Mouse (Mus musculus) c-Kit-positive CD71-positive TER-119-negative erythroid progenitor cells, embryonic 14.5 days (primary cell): ENCODE measurements around the gene Slc26a6.

Source experiments
- DNase-seq: peaks from one replicate; pipeline ENCODE4 v3.0.0-alpha.2; 2013; ENCODE audit warnings: low read depth

The Slc26a6 gene

DNA sequence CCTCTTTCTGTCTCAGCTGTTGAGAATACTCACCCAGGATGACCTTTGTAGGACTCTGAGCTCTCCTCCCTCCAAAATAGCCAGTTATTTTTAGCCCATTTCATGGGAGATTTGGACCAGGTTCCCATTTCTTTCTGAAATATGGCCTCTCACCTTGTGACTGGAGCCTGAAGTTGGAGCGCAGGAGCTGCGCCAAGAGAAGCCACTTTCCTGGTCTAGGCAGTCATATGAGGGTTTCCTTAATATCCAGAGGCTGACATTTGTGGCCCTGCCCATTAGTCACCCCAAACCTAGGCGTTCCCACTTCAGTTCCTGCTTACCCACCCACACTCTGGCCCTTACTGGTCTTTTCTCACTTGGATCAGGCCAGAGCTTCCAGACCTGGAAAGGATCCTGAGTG is at the start of gene Slc26a6:
Gene Slc26a6, plus strand, starts transcription at position 308 of the 400 bp plus-strand sequence.
- no peak for DNase-seq

DNA sequence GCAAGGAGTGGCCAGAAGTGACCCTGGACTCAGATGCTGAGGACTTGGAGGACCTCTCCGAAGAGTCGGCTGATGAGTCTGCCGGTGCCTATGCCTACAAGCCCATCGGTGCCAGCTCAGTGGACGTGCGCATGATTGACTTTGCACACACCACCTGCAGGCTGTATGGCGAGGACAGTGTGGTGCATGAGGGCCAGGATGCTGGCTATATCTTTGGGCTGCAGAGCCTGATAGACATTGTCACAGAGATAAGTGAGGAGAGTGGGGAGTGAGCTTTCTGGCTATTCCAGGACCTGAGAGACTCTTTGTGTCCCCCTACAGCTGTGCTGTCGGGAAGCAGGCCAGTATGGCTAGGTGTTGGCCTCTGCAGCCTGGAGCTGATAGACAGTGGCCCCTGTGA is 47.3 kb upstream of the Slc26a6 start:
- DNase-seq = no peak

DNA sequence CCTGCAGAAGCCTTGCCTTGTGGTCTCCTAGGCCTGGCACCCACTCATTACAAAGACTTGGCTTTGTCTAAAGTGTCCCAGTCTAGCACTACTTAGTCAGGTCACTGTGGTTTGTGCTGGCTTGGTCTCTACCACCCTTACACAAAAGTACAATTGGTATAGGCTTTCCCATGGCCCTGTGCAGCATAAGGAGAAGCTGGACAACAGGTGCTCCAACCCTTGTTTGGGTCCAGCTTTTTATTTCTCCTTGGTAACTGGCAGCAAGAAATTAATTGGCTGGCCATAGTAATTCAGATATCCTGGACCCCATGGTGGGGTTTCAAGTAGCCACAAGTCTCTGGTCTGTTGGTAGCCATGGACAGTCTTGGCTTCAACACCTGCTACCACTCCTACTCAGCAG is 46.7 kb upstream of the Slc26a6 start:
- no peak for DNase-seq

DNA sequence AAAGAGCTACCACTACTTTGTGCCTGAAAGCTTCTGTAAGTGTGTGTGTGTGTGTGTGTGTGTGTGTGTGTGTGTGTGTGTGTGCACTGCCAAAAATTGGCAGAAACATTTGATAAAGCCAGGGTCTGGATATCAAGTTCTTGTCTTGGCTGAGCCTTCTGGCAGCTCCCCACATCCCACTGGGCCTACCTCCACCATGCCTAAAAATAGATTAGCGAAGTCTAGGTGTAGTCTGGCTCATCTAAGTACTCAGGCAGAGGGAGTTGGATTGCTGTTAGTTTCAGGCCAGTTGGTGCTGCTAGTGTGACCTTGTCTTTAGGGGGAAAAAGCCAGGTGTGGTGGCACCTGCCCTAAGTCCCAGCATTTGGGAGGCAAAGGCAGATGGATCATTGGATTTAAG is 46.3 kb upstream of the Slc26a6 start:
- no peak for DNase-seq

DNA sequence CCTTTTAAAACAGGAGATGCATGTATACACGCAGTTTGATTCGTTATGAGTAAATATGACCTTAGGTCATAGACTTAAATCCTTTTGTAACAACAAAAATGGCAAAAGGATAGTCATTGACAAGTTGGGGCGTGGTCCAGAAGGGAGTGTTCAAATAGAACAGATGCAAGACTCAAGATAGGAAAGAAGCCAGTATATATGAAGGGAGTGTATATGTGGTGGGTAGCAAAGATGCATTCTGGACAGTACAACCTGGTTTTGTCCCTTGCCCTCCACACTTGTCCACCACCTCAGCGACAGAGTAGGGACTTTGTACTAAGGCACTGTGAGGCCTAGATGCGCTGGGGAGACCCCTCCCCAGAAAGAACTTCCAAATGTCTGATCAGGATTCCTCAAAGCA is 45.4 kb upstream of the Slc26a6 start:
- peak; percentile 70 for DNase-seq

DNA sequence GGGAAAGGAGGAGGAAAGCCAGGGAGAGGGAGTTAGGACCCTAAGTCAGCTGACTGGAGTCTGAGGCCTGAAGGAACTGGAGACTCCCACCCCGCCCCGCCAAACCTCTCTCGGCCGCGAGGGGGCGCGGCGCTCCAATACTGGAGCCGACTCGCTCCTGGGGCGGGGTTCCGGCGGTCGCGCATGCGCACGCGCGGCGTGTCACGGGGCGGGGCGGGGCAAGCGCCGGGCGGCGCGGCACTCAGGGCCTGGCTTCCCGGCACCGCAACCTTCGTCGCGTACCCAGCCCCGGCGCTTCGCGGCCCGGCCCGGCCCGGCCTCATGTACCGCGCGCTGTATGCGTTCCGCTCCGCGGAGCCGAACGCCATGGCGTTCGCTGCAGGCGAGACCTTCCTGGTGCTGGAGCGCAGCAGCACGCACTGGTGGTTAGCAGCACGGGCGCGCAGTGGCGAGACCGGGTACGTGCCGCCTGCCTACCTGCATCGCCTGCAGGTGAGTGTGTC is 44.9 kb upstream of the Slc26a6 start, which contains the start of gene Nckipsd:
Gene Nckipsd, plus strand, starts transcription at position 206 of the 503 bp plus-strand sequence.
- DNase-seq = peak; percentile 85

DNA sequence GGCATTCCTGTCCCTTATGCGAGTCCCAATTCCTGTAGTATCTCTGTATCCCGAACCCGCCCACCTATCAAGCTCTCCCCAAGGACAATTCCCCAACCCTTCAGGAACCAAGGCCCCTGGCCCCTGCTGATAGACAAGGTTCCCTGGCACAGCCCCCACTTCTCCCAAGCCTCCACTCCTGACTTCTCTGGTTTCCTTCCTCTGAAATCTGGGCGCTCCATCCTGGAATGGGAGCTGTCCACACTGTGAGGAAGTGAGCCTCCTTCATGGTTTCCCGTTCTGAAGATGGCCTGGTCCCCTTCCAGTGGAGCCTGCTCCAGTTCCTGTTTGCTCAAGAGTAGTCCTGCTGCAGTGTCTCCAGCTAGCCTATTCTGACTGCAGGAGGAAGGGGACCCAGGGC is 43.9 kb upstream of the Slc26a6 start:
- DNase-seq = no peak

DNA sequence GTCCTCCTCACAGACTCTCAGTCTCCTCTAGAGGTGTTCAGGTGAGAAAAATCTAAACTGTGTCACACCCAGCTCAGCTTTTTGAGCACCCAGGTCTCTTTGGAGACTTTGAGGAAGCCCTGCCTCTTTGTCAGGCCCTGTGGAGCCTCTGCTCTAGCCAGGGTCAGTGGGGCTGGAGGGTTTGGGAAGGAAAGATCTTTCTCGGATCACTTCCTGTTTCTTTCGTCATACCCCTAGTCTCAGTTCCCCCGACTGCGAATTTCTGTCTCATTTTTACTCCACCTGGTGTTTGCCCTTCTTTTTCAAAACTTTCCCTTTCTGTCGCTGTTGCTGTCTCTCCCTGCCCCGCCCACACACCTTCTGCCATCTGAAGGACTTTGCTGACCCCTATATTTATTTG is 43.4 kb upstream of the Slc26a6 start:
- DNase-seq = no peak

DNA sequence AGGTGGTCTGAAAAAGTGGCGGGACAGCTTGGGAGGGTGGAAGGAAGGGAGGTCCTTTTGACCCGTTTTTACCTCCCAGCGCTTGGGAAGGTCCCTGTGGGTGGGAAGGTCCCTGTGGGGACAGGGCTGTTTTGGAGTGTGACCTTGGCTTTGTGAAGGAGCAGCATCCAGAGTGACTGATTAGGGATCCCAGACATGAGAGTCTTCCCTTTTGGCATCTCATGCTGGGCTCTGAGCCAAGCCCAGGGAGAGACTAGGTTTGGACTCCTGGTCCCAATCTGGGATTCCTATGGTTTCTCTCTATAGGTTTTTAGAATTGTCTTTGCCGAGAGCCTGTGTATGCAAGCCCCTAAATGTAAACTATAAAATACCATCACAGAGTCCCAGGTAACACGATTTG is 42.6 kb upstream of the Slc26a6 start:
- no peak for DNase-seq

DNA sequence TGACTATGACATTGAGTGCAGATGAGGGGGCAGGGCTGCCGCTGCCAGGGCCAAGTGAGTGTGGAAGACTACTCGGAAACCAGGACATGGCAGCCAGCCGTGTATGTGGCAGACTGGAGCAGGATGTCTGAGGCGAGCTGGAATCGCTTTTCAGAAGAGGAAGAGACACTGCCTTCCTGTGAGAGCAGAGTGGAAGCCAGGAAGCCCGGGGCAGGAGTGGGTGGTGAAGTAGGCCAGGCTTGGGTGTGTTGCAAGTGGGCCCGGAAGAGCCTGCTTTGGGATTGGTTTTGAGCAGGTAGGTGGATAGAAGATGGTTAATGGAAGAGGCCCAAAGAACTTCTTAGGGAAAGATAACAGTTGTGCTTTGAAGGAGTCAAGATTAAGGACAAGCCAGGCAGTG is 37.5 kb upstream of the Slc26a6 start:
- no peak for DNase-seq

DNA sequence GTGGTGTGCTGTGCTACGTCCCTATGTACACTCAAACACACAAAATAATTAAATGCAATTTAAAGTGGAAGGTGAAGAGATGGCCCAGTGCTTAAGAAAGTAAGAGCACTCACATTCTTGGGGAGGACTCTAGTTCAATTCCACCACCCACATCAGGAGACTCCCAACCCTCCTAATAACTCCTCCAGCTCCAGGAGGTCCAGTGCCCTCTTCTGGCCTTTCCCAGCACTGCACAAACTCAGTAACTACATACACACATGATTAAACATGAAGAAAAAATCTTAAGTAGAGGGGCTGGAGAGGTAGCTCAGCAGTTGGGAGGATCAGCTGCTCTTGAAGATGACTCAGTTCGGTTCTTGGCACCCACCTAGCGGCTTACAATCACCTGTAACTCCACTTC is 33.6 kb upstream of the Slc26a6 start:
- no peak for DNase-seq

DNA sequence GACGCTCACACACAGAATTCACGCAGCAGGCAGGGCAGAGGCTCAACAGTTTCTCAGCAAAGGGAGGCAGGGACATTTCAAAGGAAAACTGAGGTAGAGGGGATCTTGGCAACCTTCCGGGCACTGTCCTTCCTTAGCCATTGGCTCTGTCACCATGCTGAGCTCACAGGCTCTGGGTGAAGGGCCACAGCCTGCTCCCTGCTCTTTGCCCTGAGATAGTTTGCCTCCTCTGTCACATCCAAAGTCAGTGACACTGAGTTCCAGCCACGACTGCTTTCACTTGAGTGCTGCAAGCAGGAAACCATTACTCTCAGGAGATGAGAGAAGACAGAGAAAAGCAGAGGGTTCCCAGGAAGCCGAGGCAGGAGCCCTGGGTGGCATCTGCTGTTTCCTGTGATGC is 33.0 kb upstream of the Slc26a6 start:
- DNase-seq = no peak

DNA sequence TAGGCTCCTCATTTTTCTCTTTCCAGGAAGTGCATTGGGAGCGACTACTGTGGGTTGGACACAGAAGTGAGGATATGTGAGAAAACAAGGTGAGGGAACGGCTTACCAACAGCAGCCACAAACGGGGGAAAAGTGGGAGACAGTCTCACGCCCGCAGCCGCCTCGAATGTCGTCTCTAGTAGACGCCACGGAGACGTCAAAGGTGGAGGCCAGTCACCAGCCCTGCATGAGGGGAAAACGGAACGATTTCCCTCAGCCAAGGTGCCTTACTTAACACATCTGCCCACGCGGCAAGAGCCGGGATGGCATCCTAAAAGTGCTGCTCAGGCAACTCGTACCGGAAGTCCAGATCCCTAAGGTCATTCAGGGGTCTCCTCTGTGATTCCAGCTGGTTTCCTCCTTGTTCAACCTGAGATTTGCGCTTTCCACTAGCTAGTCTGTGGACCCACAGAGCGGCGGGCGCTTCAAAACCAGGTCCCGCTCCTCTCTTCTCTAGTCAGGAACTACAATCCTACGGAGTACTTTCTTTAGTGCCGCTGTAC is 28.9 kb upstream of the Slc26a6 start:
- DNase-seq = no peak

DNA sequence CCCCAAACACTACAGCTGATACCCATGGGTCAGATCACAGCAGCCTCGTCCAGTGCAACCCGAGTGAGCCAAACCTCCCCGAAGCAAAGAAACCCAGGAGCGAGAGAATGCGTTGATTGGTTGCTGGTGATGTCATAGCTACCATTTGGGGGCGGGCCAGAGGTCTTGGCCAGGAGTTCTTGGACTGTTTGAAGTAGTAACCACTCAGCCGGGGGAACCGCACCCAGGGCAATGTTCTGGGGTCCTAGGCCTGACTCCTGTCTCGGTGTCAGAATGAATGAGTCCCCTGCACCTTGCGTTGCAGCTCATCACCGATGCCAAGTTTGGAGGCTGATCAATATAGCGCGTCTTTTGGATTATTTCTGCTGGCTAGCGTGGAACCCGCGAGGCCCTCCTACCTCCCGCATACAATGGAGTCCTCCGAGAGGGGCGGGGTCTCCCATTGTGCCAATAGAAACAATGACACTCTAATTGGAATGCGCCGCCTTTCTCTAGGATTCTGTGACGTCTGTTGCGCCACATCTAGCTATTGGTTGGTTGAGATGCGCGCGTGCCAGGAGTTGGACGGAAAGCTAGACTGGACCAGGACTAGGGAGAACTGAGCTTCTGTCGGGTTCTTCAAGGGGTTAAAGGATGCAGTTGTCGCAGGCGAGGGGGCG is 28.2 kb upstream of the Slc26a6 start:
- no peak for DNase-seq

DNA sequence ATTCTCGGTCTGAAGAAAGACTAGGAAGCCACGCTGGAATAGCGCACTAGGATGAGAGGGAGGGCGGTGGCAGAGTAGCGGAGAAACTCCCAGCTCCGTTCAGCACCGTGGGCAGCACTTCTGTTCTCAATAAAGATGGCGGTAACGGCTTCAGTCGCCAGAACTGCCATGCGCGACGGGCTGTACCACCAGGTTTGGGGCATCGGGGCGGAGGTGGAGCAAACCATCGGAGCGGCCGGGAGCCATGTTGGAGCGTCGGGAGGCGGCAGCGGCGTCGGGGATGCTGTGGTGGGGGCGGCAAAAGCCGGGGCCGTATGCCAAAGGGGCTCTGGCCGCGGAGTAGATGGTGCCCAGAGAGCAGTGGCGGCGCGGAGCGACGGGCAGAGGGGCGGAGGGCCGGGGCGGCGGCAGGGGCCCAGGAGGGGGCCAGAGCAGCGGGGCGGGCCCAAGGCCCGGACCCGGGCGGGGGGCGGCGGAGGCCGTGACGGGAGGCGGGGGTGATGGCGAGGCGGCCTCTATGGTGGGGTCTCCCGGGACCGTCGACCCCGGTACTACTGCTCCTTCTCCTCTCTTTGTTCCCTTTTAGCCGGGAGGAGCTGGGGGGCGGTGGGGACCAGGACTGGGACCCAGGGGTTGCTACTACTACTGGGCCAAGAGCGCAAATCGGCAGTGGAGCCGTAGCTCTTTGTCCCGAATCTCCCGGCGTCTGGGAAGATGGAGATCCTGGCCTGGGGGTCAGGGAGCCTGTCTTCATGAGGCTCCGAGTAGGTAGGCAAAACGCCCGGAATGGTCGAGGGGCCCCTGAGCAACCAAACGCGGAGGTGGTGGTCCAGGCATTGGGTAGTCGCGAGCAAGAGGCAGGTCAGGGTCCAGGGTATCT is 27.0 kb upstream of the Slc26a6 start, which contains the start of gene Celsr3:
Gene Celsr3, plus strand, starts transcription at position 501 of the 880 bp plus-strand sequence.
- DNase-seq = peak; percentile 73

DNA sequence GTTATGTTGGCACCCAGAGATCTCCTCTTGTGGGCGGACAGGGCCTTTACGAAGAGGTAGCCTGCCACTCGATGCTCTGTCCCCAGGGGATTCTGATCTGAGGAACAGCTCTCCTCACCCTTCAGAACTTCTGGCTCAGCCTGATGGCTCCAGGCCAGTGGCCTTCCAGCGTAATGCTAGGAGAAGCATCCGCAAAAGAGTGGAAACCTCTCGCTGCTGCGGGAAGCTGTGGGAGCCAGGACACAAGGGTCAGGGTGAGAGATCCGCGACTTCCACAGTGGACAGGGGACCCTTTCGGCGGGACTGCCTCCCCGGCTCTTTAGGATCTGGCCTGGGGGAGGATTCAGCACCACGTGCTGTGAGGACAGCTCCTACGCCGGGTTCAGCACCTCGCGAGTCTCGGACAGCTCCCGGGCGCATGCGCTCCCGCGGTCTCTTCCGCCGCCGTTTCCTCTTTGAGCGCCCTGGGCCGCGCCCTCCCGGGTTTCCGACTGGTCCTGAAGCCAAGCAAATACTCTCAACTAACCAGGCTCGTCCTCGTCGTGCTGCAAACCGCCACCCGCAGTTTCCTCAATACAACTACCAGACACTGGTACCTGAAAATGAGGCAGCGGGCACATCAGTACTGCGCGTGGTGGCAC is 26.3 kb upstream of the Slc26a6 start:
- DNase-seq = peak; percentile 58

DNA sequence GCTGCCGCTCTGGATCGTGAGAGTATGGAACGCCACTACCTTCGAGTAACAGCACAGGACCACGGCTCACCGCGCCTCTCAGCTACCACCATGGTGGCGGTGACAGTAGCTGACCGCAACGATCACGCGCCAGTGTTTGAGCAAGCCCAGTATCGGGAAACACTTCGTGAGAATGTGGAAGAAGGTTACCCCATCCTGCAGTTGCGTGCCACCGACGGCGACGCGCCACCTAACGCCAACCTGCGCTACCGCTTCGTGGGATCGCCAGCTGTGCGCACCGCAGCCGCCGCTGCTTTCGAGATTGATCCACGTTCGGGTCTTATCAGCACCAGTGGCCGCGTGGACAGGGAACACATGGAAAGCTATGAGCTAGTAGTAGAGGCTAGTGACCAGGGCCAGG is 25.6 kb upstream of the Slc26a6 start:
- DNase-seq = no peak

DNA sequence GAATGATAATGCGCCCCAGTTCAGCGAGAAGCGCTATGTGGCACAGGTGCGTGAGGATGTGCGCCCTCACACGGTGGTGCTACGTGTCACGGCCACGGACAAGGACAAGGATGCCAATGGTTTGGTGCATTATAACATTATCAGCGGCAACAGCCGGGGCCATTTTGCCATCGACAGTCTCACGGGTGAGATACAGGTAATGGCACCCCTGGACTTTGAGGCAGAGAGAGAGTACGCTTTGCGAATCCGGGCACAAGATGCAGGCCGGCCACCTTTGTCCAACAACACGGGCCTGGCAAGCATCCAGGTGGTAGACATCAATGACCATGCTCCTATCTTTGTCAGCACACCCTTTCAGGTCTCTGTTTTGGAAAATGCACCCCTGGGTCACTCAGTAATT is 25.2 kb upstream of the Slc26a6 start:
- no peak for DNase-seq

DNA sequence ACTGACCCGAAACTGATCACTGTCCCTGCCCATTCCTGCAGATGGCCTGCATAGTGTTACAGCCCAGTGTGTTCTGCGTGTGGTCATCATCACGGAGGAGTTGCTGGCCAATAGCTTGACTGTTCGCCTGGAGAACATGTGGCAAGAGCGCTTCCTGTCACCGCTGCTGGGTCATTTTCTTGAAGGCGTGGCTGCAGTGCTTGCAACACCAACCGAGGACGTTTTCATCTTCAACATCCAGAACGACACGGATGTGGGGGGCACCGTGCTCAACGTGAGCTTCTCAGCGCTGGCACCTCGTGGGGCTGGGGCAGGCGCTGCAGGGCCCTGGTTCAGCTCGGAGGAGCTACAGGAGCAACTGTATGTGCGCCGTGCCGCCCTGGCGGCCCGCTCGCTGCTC is 21.4 kb upstream of the Slc26a6 start:
- DNase-seq = no peak

DNA sequence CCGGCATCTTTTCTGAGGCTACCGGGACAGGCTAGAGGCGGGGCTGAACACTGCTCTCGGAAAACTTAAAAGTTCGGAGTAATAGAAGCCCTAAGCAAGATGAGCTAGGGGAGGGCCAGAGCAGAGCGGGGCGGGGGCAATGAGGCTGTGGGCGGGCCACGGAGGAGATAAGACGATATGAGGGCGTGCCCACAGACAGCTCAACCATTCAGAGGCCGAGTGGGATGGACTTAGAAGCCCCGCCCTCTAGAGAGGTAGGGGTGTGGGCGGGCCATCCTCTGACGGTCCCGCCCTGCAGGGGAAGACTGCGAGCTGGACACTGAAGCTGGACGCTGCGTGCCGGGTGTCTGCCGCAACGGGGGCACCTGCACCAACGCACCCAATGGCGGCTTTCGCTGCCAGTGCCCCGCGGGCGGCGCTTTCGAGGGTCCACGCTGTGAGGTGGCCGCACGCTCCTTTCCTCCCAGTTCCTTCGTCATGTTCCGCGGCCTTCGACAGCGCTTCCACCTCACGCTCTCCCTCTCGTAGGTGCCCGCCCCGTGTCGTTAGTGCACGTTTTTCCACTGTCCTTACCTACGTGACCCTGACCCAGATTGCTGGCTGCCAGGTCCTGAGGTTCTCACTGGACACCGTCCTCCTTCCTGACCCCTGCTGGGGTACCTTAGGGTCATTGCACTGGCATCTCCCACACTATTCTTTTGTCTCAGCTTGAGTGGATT is 20.5 kb upstream of the Slc26a6 start:
- peak; percentile 89 for DNase-seq

DNA sequence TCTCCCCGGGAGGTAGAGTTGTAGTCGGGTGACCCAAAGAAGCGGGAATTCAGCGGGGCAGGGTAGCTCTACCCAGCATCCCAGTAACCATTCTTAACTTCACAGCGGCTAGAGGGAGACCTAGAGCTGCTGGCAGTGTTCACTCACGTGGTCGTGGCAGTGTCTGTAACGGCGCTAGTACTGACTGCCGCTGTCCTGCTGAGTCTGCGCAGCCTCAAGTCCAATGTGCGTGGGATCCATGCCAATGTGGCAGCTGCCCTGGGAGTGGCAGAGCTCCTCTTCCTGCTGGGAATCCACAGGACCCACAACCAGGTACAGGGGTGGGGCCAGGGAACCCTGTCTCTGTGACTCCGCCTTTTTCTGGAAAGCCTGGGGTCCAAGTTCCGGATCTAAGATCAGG is 10.1 kb upstream of the Slc26a6 start:
- no peak for DNase-seq

DNA sequence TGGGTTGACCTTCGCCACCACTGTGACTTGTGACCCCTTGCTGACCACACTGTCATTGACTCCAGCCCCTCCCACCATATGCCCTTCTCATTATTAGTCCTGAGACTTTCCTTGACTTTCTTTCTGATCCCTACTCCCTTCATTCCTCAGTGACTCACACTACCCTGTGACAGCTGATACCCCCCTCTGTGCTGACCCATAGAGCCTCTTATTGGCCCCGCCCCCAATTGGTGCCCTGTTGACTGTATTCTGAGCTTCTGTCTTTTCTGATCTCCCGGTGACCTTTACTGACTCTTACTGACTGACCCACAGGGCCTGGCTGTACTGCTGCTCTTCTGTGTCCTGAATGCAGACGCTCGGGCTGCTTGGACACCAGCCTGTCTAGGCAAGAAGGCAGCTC is 7.7 kb upstream of the Slc26a6 start:
- DNase-seq = no peak
